Mouse (Mus musculus): Measurements from ENCODE around the gene Sh2d5. TPM values are rescaled to one million over a fixed set of nuclear protein-coding genes. Genes with fewer than 3 reads are reported as not detected.

Sh2d5 gene
- polyA plus RNA-seq, 1 experiment from 2014 or later, result 0.33 TPM

GRCm38 (mm10) chr4:138221406-138221805, 28.8 kb upstream of the Sh2d5 start:
- Histone ChIP-seq H3K4me2 (replicated peaks; ENCODE audit: low read depth) (no peak overlapping the region), H3K27me3 (replicated peaks; ENCODE audit: control insufficient read depth, insufficient read depth, low read length) (no peaks in the 10 kb centered on the region), H3K36me3 (ENCODE audit: control insufficient read depth, insufficient read depth) (peaks cover 41% of the 10 kb centered on the region), H3K9me3 (ENCODE audit: control insufficient read depth) (no peaks in the 10 kb centered on the region), H3K27ac (ENCODE audit: low read depth, low read length) (no peak overlapping the region), H3K9ac (ENCODE audit: low read depth, low read length) (no peak overlapping the region), H3K4me3 (ENCODE audit: low read depth, low read length) (no peak overlapping the region), H3K4me1 (replicated peaks; ENCODE audit: control insufficient read depth, insufficient read depth, low read length) (peaks cover 6% of the 10 kb centered on the region; the same call in 1 of the 2 replicates)
- ATAC-seq, result no peak
- no peak for TF ChIP-seq CTCF (IDR thresholded peaks at IDR 0.05; ENCODE audit: low read depth)
- 81% methylated on average over 5 of the region's 5 CpGs for WGBS

- H3K27ac ChIP-seq (ENCODE audit: low read depth, low read length), result no peak overlapping the region
- 77% methylated on average over 5 of the region's 5 CpGs for WGBS
- peaks cover 47% of the 10 kb centered on the region for H3K36me3 ChIP-seq (ENCODE audit: control insufficient read depth, insufficient read depth)
- H3K4me2 ChIP-seq (replicated peaks; ENCODE audit: low read depth), result no peak overlapping the region
- no peaks in the 10 kb centered on the region for H3K27me3 ChIP-seq (replicated peaks; ENCODE audit: control insufficient read depth, insufficient read depth, low read length)
- H3K9ac ChIP-seq (ENCODE audit: low read depth, low read length), result no peak overlapping the region
- H3K9me3 ChIP-seq (ENCODE audit: control insufficient read depth), result no peaks in the 10 kb centered on the region
- peaks cover 6% of the 10 kb centered on the region; the same call in 1 of the 2 replicates for H3K4me1 ChIP-seq (replicated peaks; ENCODE audit: control insufficient read depth, insufficient read depth, low read length)
- TF ChIP-seq CTCF (IDR thresholded peaks at IDR 0.05; ENCODE audit: low read depth), result no peak
- ATAC-seq, result no peak
- no peak overlapping the region for H3K4me3 ChIP-seq (ENCODE audit: low read depth, low read length)
Observed at GRCm38 (mm10) chr4:138222396-138222795, 27.8 kb upstream of the Sh2d5 start.

- no peak overlapping the region for H3K27ac ChIP-seq (ENCODE audit: low read depth, low read length)
- no peak for TF ChIP-seq CTCF (IDR thresholded peaks at IDR 0.05; ENCODE audit: low read depth)
- no peak overlapping the region for H3K4me2 ChIP-seq (replicated peaks; ENCODE audit: low read depth)
- H3K4me1 ChIP-seq (replicated peaks; ENCODE audit: control insufficient read depth, insufficient read depth, low read length), result no peaks in the 10 kb centered on the region; the same call in 1 of the 2 replicates
- ATAC-seq, result no peak
- no peak overlapping the region for H3K9ac ChIP-seq (ENCODE audit: low read depth, low read length)
- H3K4me3 ChIP-seq (ENCODE audit: low read depth, low read length), result no peak overlapping the region
- H3K27me3 ChIP-seq (replicated peaks; ENCODE audit: control insufficient read depth, insufficient read depth, low read length), result no peaks in the 10 kb centered on the region
- peaks cover 58% of the 10 kb centered on the region for H3K36me3 ChIP-seq (ENCODE audit: control insufficient read depth, insufficient read depth)
- no peaks in the 10 kb centered on the region for H3K9me3 ChIP-seq (ENCODE audit: control insufficient read depth)
- WGBS, result 77% methylated on average over 10 of the region's 10 CpGs
Observed at GRCm38 (mm10) chr4:138223623-138224022, 26.6 kb upstream of the Sh2d5 start.

GRCm38 (mm10) chr4:138246756-138247665, 3.2 kb upstream of the Sh2d5 start:
- no peak overlapping the region for H3K4me2 ChIP-seq (replicated peaks; ENCODE audit: low read depth)
- no peak for TF ChIP-seq CTCF (IDR thresholded peaks at IDR 0.05; ENCODE audit: low read depth)
- H3K9ac ChIP-seq (ENCODE audit: low read depth, low read length), result no peak overlapping the region
- H3K4me3 ChIP-seq (ENCODE audit: low read depth, low read length), result no peak overlapping the region
- H3K36me3 ChIP-seq (ENCODE audit: control insufficient read depth, insufficient read depth), result peaks cover 48% of the 10 kb centered on the region
- H3K27me3 ChIP-seq (replicated peaks; ENCODE audit: control insufficient read depth, insufficient read depth, low read length), result peaks cover 9% of the 10 kb centered on the region
- no peaks in the 10 kb centered on the region for H3K9me3 ChIP-seq (ENCODE audit: control insufficient read depth)
- WGBS, result 73% methylated on average over 27 of the region's 27 CpGs
- no peak for ATAC-seq
- no peak overlapping the region for H3K27ac ChIP-seq (ENCODE audit: low read depth, low read length)
- peaks cover 4% of the 10 kb centered on the region; the same call in 1 of the 2 replicates for H3K4me1 ChIP-seq (replicated peaks; ENCODE audit: control insufficient read depth, insufficient read depth, low read length)

GRCm38 (mm10) chr4:138251819-138252218, 1.6 kb downstream of the Sh2d5 start:
- Histone ChIP-seq H3K4me1 (replicated peaks; ENCODE audit: control insufficient read depth, insufficient read depth, low read length) (peaks cover 4% of the 10 kb centered on the region; the same call in 1 of the 2 replicates), H3K4me3 (ENCODE audit: low read depth, low read length) (peak overlapping the region; percentile 43)
- no peak for ATAC-seq

GRCm38 (mm10) chr4:138252231-138252630, 2.0 kb downstream of the Sh2d5 start:
- Histone ChIP-seq H3K27ac (ENCODE audit: low read depth, low read length) (no peak overlapping the region), H3K4me2 (replicated peaks; ENCODE audit: low read depth) (peak overlapping the region; percentile 44), H3K9me3 (ENCODE audit: control insufficient read depth) (no peaks in the 10 kb centered on the region), H3K27me3 (replicated peaks; ENCODE audit: control insufficient read depth, insufficient read depth, low read length) (peaks cover 11% of the 10 kb centered on the region), H3K9ac (ENCODE audit: low read depth, low read length) (no peak overlapping the region), H3K4me1 (replicated peaks; ENCODE audit: control insufficient read depth, insufficient read depth, low read length) (peaks cover 4% of the 10 kb centered on the region; the same call in 1 of the 2 replicates), H3K36me3 (ENCODE audit: control insufficient read depth, insufficient read depth) (no peaks in the 10 kb centered on the region), H3K4me3 (ENCODE audit: low read depth, low read length) (no peak overlapping the region)
- TF ChIP-seq CTCF (IDR thresholded peaks at IDR 0.05; ENCODE audit: low read depth), result no peak
- no peak for ATAC-seq
- 42% methylated on average over 5 of the region's 5 CpGs for WGBS

More at GRCm38 (mm10) chr4:138251819-138252218, 1.6 kb downstream of the Sh2d5 start:
- H3K9me3 ChIP-seq (ENCODE audit: control insufficient read depth), result no peaks in the 10 kb centered on the region
- H3K4me2 ChIP-seq (replicated peaks; ENCODE audit: low read depth), result peak overlapping the region; percentile 44
- H3K27ac ChIP-seq (ENCODE audit: low read depth, low read length), result no peak overlapping the region
- under 1% methylated on average over 14 of the region's 14 CpGs for WGBS
- peak; percentile 44 for TF ChIP-seq CTCF (IDR thresholded peaks at IDR 0.05; ENCODE audit: low read depth)
- H3K36me3 ChIP-seq (ENCODE audit: control insufficient read depth, insufficient read depth), result peaks cover 4% of the 10 kb centered on the region; the same call in 1 of the 2 replicates
- no peak overlapping the region for H3K9ac ChIP-seq (ENCODE audit: low read depth, low read length)
- H3K27me3 ChIP-seq (replicated peaks; ENCODE audit: control insufficient read depth, insufficient read depth, low read length), result peaks cover 11% of the 10 kb centered on the region
